Mouse (Mus musculus) MEL (cell line): ENCODE measurements around the gene Cyp4b1. TPM values are rescaled to one million over a fixed set of nuclear protein-coding genes. Genes with fewer than 3 reads are reported as not detected.
"Not testable (repeated sequence)": the region's sequence is repeated elsewhere in the genome, so short reads cannot be mapped to it uniquely, and the experiment has no call there.

Experiments used
- DNase-seq: peaks from one replicate; pipeline ENCODE4 v3.0.0; 2011; ENCODE audit warnings: low read depth, low spot score
- H3K27ac ChIP-seq: 2 replicates; pipeline ENCODE4 v1.5.1; 2012; ENCODE audit warnings: low read depth, mild to moderate bottlenecking, control low read depth, low read length, moderate library complexity; ENCODE audit not compliant: control insufficient read depth
- H3K27me3 ChIP-seq, 2 experiments: fragments of 150-350 bp in 1 of 2; sonication (generic) in 1 of 2; 2 replicates each; pipeline ENCODE4 v1.6.1; 2012; ENCODE audit warnings: low read length in 2 of 2, mild to moderate bottlenecking in 2 of 2, improper control_type of control experiment in 1 of 2, moderate library complexity in 1 of 2; ENCODE audit not compliant: insufficient read depth in 2 of 2, control insufficient read depth in 1 of 2
- H3K36me3 ChIP-seq, 2 experiments: 2 replicates each; pipeline ENCODE4 v1.6.1; 2012 to 2014; ENCODE audit warnings: low read length in 2 of 2, improper control_type of control experiment in 1 of 2, inconsistent platforms in 1 of 2, mild to moderate bottlenecking in 1 of 2; ENCODE audit not compliant: insufficient read depth in 2 of 2, control insufficient read depth in 1 of 2
- H3K4me1 ChIP-seq, 2 experiments: fragments of 150-350 bp in 1 of 2; sonication (generic) in 1 of 2; 2 replicates each; pipeline ENCODE4 v1.6.1; 2012; ENCODE audit warnings: low read length in 2 of 2, improper control_type of control experiment in 1 of 2, mild to moderate bottlenecking in 1 of 2; ENCODE audit not compliant: insufficient read depth in 2 of 2, control insufficient read depth in 1 of 2
- H3K4me3 ChIP-seq, 2 experiments: fragments of 150-350 bp in 1 of 2; sonication (generic) in 1 of 2; 2 replicates each; pipeline ENCODE4 v1.5.1; 2012; ENCODE audit warnings: low read depth in 2 of 2, low read length in 2 of 2, mild to moderate bottlenecking in 2 of 2, moderate library complexity in 2 of 2, control low read depth in 1 of 2, improper control_type of control experiment in 1 of 2; ENCODE audit not compliant: control insufficient read depth in 1 of 2, insufficient read depth in 1 of 2
- H3K79me2 ChIP-seq: 2 replicates; pipeline ENCODE4 v1.6.1; 2012; ENCODE audit warnings: mild to moderate bottlenecking, low read length, moderate library complexity; ENCODE audit not compliant: control insufficient read depth, poor library complexity, insufficient read depth
- H3K9ac ChIP-seq: 2 replicates; pipeline ENCODE4 v1.6.1; 2012; ENCODE audit warnings: low read depth, mild to moderate bottlenecking, control low read depth, low read length, moderate library complexity; ENCODE audit not compliant: control insufficient read depth, poor library complexity, severe bottlenecking
- H3K9me3 ChIP-seq: fragments of 150-350 bp; sonication (generic); replicated peaks from 2 replicates; pipeline ENCODE4 v1.6.1; 2012; ENCODE audit warnings: mild to moderate bottlenecking, low read length, improper control_type of control experiment, moderate library complexity; ENCODE audit not compliant: insufficient read depth
- BHLHE40 ChIP-seq: IDR thresholded peaks from 2 replicates; pipeline ENCODE4 v1.6.1; 2012; ENCODE audit warnings: low read depth, mild to moderate bottlenecking, inconsistent platforms, low read length, improper control_type of control experiment, borderline replicate concordance
- E2F4 ChIP-seq: IDR thresholded peaks from 2 replicates; pipeline ENCODE4 v1.6.1; 2011; ENCODE audit warnings: low read depth, low read length, improper control_type of control experiment, borderline replicate concordance
- ELF1 ChIP-seq: IDR thresholded peaks from 2 replicates; pipeline ENCODE4 v1.6.1; 2014; ENCODE audit warnings: low read depth, mild to moderate bottlenecking, inconsistent platforms, low read length, improper control_type of control experiment, moderate library complexity
- EP300 ChIP-seq, 2 experiments: IDR thresholded peaks; 2 replicates each; pipeline ENCODE4 v1.6.1; 2011; ENCODE audit warnings: improper control_type of control experiment in 2 of 2, low read length in 2 of 2, low read depth in 1 of 2, mild to moderate bottlenecking in 1 of 2
- ETS1 ChIP-seq: IDR thresholded peaks from 2 replicates; pipeline ENCODE4 v1.6.1; 2012; ENCODE audit warnings: low read depth, mild to moderate bottlenecking, inconsistent platforms, low read length, improper control_type of control experiment, moderate library complexity
- GATA1 ChIP-seq: IDR thresholded peaks from 2 replicates; pipeline ENCODE4 v1.6.1; 2011; ENCODE audit warnings: low read depth, low read length, improper control_type of control experiment
- JUND ChIP-seq: IDR thresholded peaks from 2 replicates; pipeline ENCODE4 v1.6.1; 2011; ENCODE audit warnings: low read depth, mild to moderate bottlenecking, improper control_type of control experiment, low read length
- MAX ChIP-seq: IDR thresholded peaks from 2 replicates; pipeline ENCODE4 v1.6.1; 2011; ENCODE audit warnings: low read length, improper control_type of control experiment
- MXI1 ChIP-seq: IDR thresholded peaks from 2 replicates; pipeline ENCODE4 v1.6.1; 2011; ENCODE audit warnings: mild to moderate bottlenecking, low read depth, low read length, improper control_type of control experiment
- MYC ChIP-seq: IDR thresholded peaks from 2 replicates; pipeline ENCODE4 v1.6.1; 2011; ENCODE audit warnings: low read depth, mild to moderate bottlenecking, low read length, improper control_type of control experiment, moderate library complexity
- NRF1 ChIP-seq: IDR thresholded peaks from 2 replicates; pipeline ENCODE4 v1.6.1; 2014; ENCODE audit warnings: low read depth, mild to moderate bottlenecking, inconsistent platforms, low read length, improper control_type of control experiment, moderate library complexity; ENCODE audit not compliant: poor library complexity, insufficient read depth, severe bottlenecking
- RCOR1 ChIP-seq: IDR thresholded peaks from 2 replicates; pipeline ENCODE4 v1.6.1; 2012; ENCODE audit warnings: low read depth, mild to moderate bottlenecking, inconsistent platforms, low read length, improper control_type of control experiment
- SIN3A ChIP-seq: IDR thresholded peaks from 2 replicates; pipeline ENCODE4 v1.6.1; 2012; ENCODE audit warnings: low read length, improper control_type of control experiment, inconsistent platforms
- TAL1 ChIP-seq: IDR thresholded peaks from 2 replicates; pipeline ENCODE4 v1.6.1; 2012; ENCODE audit warnings: mild to moderate bottlenecking, inconsistent platforms, low read length, moderate library complexity, mixed read lengths
- TCF12 ChIP-seq: IDR thresholded peaks from 2 replicates; pipeline ENCODE4 v1.6.1; 2014; ENCODE audit warnings: low read depth, mild to moderate bottlenecking, inconsistent platforms, low read length, improper control_type of control experiment, moderate library complexity
- ZC3H11A ChIP-seq: IDR thresholded peaks from 2 replicates; pipeline ENCODE4 v1.6.1; 2012; ENCODE audit warnings: low read depth, mild to moderate bottlenecking, inconsistent platforms, low read length, improper control_type of control experiment
- ZMIZ1 ChIP-seq: IDR thresholded peaks from 2 replicates; pipeline ENCODE4 v1.6.1; 2012; ENCODE audit warnings: low read depth, mild to moderate bottlenecking, inconsistent platforms, low read length, improper control_type of control experiment, moderate library complexity
- ZNF384 ChIP-seq: IDR thresholded peaks from 2 replicates; pipeline ENCODE4 v1.6.1; 2012; ENCODE audit warnings: low read depth, mild to moderate bottlenecking, inconsistent platforms, low read length, improper control_type of control experiment
- polyA plus RNA-seq, 2 experiments: library from polyadenylated mRNA; stranded (reverse) in 1 of 2; unstranded in 1 of 2; fragments of >175 nt in 1 of 2; fragments of >200 nt in 1 of 2; gene quantifications; 2 replicates each; pipeline versions ENCODE4 v1.2.1 to v1.2.4; 2012; ENCODE audit warnings: low replicate concordance in 2 of 2, low read depth in 1 of 2; ENCODE audit not compliant: insufficient read length in 2 of 2, insufficient read depth in 1 of 2, missing spikeins in 1 of 2
- total RNA-seq: library from RNA; depleted of rRNA; stranded (reverse); fragments of 300-350 nt; gene quantifications from 2 replicates; pipeline ENCODE4 v1.2.3, GENCODE M21; 2012

Cyp4b1 gene
- total and polyA plus RNA-seq, 3 experiments, result 1.1 to 2.1 TPM; not detected in 1

DNA sequence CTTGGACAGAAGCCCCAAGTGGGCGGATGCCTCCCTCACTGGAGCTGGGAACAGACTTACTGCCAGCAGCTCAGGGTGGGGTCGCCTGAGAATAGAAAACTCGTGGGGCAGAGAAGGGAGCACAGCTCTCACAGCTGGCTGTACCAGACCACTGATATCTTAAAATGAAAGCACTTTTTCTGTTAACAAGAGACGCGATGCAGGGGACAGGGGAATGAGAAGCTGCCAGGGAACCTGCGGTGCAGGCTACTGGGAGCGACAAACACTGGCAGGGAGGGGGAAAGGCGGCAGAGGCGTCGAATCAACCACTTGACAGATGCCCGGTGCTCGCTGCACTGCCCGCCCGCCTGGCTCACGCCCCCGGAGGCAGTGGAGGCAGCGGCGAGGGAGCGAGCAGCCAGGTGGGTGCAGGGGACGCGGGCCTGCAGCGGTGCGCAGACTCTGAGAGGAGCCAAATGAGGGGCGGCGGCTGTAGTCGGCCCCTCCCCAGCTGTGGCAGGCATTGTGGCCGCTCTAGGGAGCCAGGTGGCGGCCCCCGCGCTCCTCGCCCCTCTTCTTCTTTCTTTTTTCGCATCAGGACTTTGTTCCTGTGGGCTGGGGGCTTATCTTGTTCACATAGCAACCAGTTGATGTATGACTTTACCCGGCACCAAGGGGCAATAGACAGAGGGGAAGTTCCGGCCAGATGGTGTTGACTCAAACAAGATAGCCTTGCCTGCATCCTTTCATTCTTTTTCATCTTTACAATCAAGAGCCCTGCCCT is 9.8 kb upstream of the Cyp4b1 start:
- H3K4me3 ChIP-seq, result peak overlapping the region; percentile 50 to 76

DNA sequence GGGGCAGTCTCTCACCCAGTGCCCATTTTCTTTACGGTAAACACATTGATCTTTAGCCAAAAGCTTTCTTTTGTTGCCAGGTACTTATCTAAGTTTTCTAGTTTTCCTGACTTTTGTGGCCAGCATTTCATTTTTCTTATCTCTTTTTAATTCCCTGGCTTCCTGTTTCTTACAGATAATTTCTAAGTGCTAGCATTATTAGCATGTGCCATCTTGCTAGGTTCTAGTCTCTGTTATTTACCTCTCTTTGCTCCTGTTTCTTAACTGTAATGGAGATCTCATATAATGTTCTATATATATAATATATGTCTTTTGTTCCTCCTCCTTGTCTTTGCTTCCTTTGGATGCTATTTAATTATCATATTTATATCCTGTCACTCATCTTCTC is 9.0 kb upstream of the Cyp4b1 start:
- Histone ChIP-seq H3K36me3 (peaks cover 0 to 27% of the 10 kb centered on the region in 2 experiments; a peak in 2 of 4 replicates), H3K27ac (peak overlapping the region; percentile 97), H3K4me3 (peak overlapping the region in 1 of 2 experiments; percentile 76; a peak in 3 of 4 replicates), H3K4me1 (peaks cover 4 to 21% of the 10 kb centered on the region in 2 experiments; a peak in 3 of 4 replicates)
- H3K9ac ChIP-seq, H3K79me2 ChIP-seq, H3K9me3 ChIP-seq, H3K27me3 ChIP-seq: not testable (repeated sequence)
- peak; percentile 51; the same call in 1 of the 2 replicates for TF ChIP-seq BHLHE40
- TF ChIP-seq EP300 (IDR thresholded peaks at IDR 0.05; ENCODE audit: low read depth in 1 of 2, low read length in 2 of 2), result peak; percentile 58 to 78
- TF ChIP-seq TAL1, result peak; percentile 33
- TF ChIP-seq MYC, result peak; percentile 59; the same call in 1 of the 2 replicates
- peak; percentile 45; the same call in 1 of the 2 replicates for TF ChIP-seq SIN3A
- TF ChIP-seq GATA1, result peak; percentile 80
- TF ChIP-seq MXI1, result 0 out of 2 replicates have a peak, but pooled peaks have one; percentile 19
- peak; percentile 70 for TF ChIP-seq ETS1
- TF ChIP-seq TCF12, result peak; percentile 69
- DNase-seq, result peak; percentile 34

More for the DNA sequence above, 9.8 kb upstream of the Cyp4b1 start:
- Histone ChIP-seq H3K27me3 (no peaks in the 10 kb centered on the region), H3K79me2 (no peaks in the 10 kb centered on the region; the same call in 1 of the 2 replicates), H3K36me3 (peaks cover 0 to 27% of the 10 kb centered on the region in 2 experiments; a peak in 2 of 4 replicates), H3K9ac (peak overlapping the region; percentile 50), H3K27ac (peak overlapping the region; percentile 68), H3K4me1 (peaks cover 4 to 21% of the 10 kb centered on the region in 2 experiments; a peak in 3 of 4 replicates), H3K9me3 (no peaks in the 10 kb centered on the region)
- peak; percentile 62 for DNase-seq
- TF ChIP-seq JUND (no peak), TAL1 (peak; percentile 63), NRF1 (peak; percentile 66), GATA1 (peak; percentile 59), ZC3H11A (no peak), ETS1 (peak; percentile 43; the same call in 1 of the 2 replicates), BHLHE40 (no peak), ZMIZ1 (no peak), ZNF384 (no peak), MXI1 (peak; percentile 17; the same call in 1 of the 2 replicates), SIN3A (no peak; the same call in 1 of the 2 replicates), RCOR1 (0 out of 2 replicates have a peak, but pooled peaks have one; percentile 20), EP300 (IDR thresholded peaks at IDR 0.05; ENCODE audit: low read depth in 1 of 2, low read length in 2 of 2) (peak; percentile 54 to 64; a peak in 3 of 4 replicates), TCF12 (peak; percentile 60), E2F4 (no peak), MAX (peak; percentile 36; the same call in 1 of the 2 replicates), ELF1 (no peak)
